Mouse (Mus musculus): Measurements from ENCODE around the gene Usp5. TPM values are rescaled to one million over a fixed set of nuclear protein-coding genes. Genes with fewer than 3 reads are reported as not detected.
"Not testable (repeated sequence)": the region's sequence is repeated elsewhere in the genome, so short reads cannot be mapped to it uniquely, and the experiment has no call there.

Usp5 gene
- polyA plus RNA-seq, 1 experiment from 2014 or later, result 98.3 TPM

- Histone ChIP-seq H3K36me3 (peaks cover 37% of the 10 kb centered on the region), H3K27ac (replicated peaks) (no peak overlapping the region), H3K4me3 (no peak overlapping the region), H3K9ac (no peak overlapping the region), H3K4me2 (no peak overlapping the region), H3K27me3 (replicated peaks) (peaks cover 5% of the 10 kb centered on the region; the same call in 1 of the 2 replicates), H3K4me1 (peaks cover 55% of the 10 kb centered on the region), H3K9me3 (no peaks in the 10 kb centered on the region)
- ATAC-seq (ENCODE audit: extremely low read depth, insufficient number of reproducible peaks, low FRiP score, low TSS enrichment), result no peak
- 66% methylated on average over 7 of the region's 7 CpGs for WGBS
Observed at GRCm38 (mm10) chr6:124836411-124836810, 7.1 kb upstream of the Usp5 start.

DNA sequence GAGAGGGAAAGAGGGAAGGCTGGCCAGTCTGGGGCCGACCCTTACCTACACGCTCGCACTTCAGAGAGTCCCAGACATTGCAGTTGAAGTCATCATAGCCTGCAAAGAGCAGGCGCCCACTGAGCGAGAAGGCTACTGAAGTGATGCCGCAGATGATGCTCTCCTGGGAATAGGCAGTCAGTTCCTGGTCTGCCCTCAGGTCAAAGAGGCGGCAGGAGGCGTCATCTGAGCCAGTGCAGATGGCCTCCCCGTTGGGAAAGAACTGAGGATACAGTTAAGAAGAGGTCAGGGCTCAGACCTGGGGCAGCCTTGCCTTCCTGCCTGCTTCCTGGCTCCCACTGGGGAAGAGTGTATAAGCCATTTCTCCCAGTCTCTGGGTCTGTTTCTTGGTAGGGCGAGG lies 6.2 kb upstream of the Usp5 start:
- no peak overlapping the region for H3K27ac ChIP-seq (replicated peaks)
- H3K9ac ChIP-seq, result no peak overlapping the region; the same call in 1 of the 2 replicates
- H3K4me1 ChIP-seq, result peaks cover 60% of the 10 kb centered on the region
- peaks cover 35% of the 10 kb centered on the region for H3K36me3 ChIP-seq
- no peaks in the 10 kb centered on the region for H3K9me3 ChIP-seq
- peaks cover 5% of the 10 kb centered on the region; the same call in 1 of the 2 replicates for H3K27me3 ChIP-seq (replicated peaks)
- ATAC-seq (ENCODE audit: extremely low read depth, insufficient number of reproducible peaks, low FRiP score, low TSS enrichment), result no peak
- H3K4me3 ChIP-seq, result no peak overlapping the region
- WGBS, result 51% methylated on average over 10 of the region's 10 CpGs
- H3K4me2 ChIP-seq, result no peak overlapping the region

DNA sequence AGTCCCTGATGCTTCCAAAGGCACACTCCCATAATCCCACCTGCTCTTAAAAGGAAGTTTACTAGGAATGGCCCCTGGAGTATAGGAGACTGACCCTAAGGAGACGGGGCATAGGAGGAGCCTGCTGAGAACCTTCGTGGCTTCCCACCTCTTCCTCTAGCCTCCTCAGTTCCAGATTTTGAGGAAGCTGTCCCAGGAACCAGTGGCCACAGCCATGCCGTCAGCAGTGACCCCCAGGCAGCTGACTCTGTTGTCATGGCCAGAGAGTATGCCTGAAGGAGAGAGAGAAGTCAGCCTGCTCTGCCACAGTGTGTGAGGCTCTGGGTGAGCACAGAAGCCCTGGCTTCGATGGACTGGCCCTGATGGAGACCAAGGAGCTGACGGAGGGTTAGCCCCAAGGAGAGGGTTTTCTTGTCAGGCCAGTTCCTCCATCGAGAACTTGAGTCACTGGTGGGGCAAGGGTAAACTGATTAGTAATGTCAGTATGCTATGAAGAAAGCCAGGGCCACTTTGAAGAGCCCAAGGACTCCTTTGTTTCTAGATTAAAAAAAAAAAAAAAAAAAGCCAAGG lies 5.3 kb upstream of the Usp5 start:
- Histone ChIP-seq H3K4me3 (no peak overlapping the region), H3K4me2 (no peak overlapping the region), H3K9ac (no peak overlapping the region), H3K27ac (replicated peaks) (no peak overlapping the region), H3K4me1 (peaks cover 55% of the 10 kb centered on the region), H3K27me3 (replicated peaks) (no peaks in the 10 kb centered on the region; the same call in 1 of the 2 replicates), H3K9me3 (no peaks in the 10 kb centered on the region), H3K36me3 (peaks cover 35% of the 10 kb centered on the region)
- WGBS, result 80% methylated on average over 6 of the region's 6 CpGs
- no peak for ATAC-seq (ENCODE audit: extremely low read depth, insufficient number of reproducible peaks, low FRiP score, low TSS enrichment)

DNA sequence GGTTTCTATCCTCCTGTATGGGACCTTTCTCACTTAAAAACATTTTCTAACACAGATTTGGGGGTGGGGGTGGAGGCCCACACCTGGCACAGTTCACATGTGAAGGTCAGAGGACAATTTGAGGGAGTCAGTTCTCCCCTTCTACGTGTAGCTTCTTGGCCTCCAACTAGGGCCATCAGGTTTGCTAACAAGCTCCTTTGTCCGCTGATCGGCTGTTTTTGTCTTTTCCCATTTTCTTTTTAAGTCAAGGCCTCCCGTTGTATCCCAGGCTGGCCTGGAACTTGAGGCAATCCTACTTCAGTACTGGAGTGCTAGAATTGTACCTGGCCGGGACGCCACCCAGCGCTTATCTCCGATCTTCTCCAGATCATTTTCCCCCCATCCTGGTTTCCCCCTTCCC lies 2.4 kb upstream of the Usp5 start:
- Histone ChIP-seq H3K36me3 (peaks cover 45% of the 10 kb centered on the region), H3K27me3 (replicated peaks) (no peaks in the 10 kb centered on the region), H3K9ac (no peak overlapping the region), H3K4me2 (peak overlapping the region; percentile 97), H3K4me3 (0 out of 2 replicates have a peak overlapping the region, but pooled peaks have one; percentile 75), H3K27ac (replicated peaks) (no peak overlapping the region), H3K9me3 (no peaks in the 10 kb centered on the region), H3K4me1 (peaks cover 46% of the 10 kb centered on the region)
- no peak for ATAC-seq (ENCODE audit: extremely low read depth, insufficient number of reproducible peaks, low FRiP score, low TSS enrichment)
- 94% methylated on average over 8 of the region's 8 CpGs for WGBS

- not testable (repeated sequence) for H3K9me3 ChIP-seq; ATAC-seq (ENCODE audit: extremely low read depth, insufficient number of reproducible peaks, low FRiP score, low TSS enrichment); H3K27ac ChIP-seq (replicated peaks); H3K27me3 ChIP-seq (replicated peaks)
- H3K4me1 ChIP-seq, result peaks cover 43% of the 10 kb centered on the region
- H3K4me3 ChIP-seq, result peak overlapping the region; percentile 75
- 95% methylated on average over 4 of the region's 4 CpGs for WGBS
- H3K9ac ChIP-seq, result peak overlapping the region; percentile 84
- H3K4me2 ChIP-seq, result peak overlapping the region; percentile 97
- peaks cover 48% of the 10 kb centered on the region for H3K36me3 ChIP-seq
Observed at GRCm38 (mm10) chr6:124831199-124831598, 1.9 kb upstream of the Usp5 start.

GRCm38 (mm10) chr6:124829799-124830700 lies 766 bp upstream of the Usp5 start:
- Histone ChIP-seq H3K27ac (replicated peaks) (peak overlapping the region; percentile 91), H3K4me3 (peak overlapping the region; percentile 75), H3K4me1 (peaks cover 31% of the 10 kb centered on the region), H3K9me3 (no peaks in the 10 kb centered on the region), H3K4me2 (peak overlapping the region; percentile 97), H3K9ac (peak overlapping the region; percentile 84), H3K27me3 (replicated peaks) (no peaks in the 10 kb centered on the region), H3K36me3 (peaks cover 59% of the 10 kb centered on the region)
- under 1% methylated on average over 38 of the region's 38 CpGs for WGBS
- peak; percentile 78 for ATAC-seq (ENCODE audit: extremely low read depth, insufficient number of reproducible peaks, low FRiP score, low TSS enrichment)

DNA sequence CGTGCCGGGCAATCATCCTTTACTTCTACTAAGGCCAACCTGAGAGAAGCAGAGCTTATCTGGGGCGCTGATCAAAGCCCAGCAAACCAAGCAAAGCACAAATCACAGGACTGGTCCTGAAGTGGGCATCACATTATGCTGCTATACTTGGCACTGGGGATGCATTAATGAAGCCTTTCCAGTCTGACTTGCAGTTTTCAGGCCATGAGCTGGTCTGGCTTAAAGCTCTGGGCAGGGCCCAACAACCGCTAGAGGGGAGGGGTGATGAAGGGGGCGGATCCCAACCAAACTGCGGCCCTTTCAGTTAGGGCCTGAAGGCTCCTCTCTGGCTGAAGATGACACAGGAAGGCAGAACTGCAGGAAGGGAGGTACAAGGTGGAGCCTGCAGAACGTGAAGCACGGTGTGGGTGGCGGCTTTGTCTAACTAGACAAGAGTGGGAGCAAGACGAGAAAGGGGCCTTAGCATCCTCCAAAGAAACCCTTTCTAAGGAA lies 1.1 kb downstream of the Usp5 start:
- no peaks in the 10 kb centered on the region for H3K9me3 ChIP-seq
- peaks cover 30% of the 10 kb centered on the region for H3K4me1 ChIP-seq
- peak overlapping the region; percentile 75 for H3K4me3 ChIP-seq
- 20% methylated on average over 10 of the region's 10 CpGs for WGBS
- H3K9ac ChIP-seq, result peak overlapping the region; percentile 88
- H3K36me3 ChIP-seq, result peaks cover 62% of the 10 kb centered on the region
- H3K27ac ChIP-seq (replicated peaks), result peak overlapping the region; percentile 71
- no peak for ATAC-seq (ENCODE audit: extremely low read depth, insufficient number of reproducible peaks, low FRiP score, low TSS enrichment)
- peak overlapping the region; percentile 97 for H3K4me2 ChIP-seq
- no peaks in the 10 kb centered on the region for H3K27me3 ChIP-seq (replicated peaks)

DNA sequence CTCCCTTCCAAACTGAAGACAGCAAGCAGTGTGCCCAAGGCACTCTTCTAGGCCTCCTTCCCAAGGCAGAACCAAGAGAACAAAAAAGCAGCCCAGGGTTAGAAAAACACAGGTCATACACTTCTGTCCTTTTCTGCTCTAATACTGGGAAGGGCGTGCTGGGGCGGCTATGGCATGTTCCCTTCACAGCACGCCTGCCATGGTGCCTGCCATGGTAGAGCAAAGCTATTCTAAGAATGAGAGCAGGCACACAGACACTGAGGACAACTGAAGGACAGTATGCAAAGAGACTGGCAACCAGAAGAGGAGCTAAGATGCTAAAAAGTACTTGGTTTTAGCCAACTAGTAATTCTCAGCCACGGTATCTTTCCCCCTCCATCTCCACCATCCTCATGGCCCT lies 7.2 kb downstream of the Usp5 start:
- WGBS, result 77% methylated on average over 4 of the region's 4 CpGs
- Histone ChIP-seq H3K4me3 (no peak overlapping the region), H3K9ac (0 out of 2 replicates have a peak overlapping the region, but pooled peaks have one; percentile 24), H3K27ac (replicated peaks) (no peak overlapping the region), H3K4me1 (no peaks in the 10 kb centered on the region), H3K4me2 (no peak overlapping the region), H3K27me3 (replicated peaks) (no peaks in the 10 kb centered on the region), H3K9me3 (no peaks in the 10 kb centered on the region), H3K36me3 (peaks cover 98% of the 10 kb centered on the region)
- no peak for ATAC-seq (ENCODE audit: extremely low read depth, insufficient number of reproducible peaks, low FRiP score, low TSS enrichment)

- no peak overlapping the region for H3K9ac ChIP-seq
- no peak overlapping the region for H3K27ac ChIP-seq (replicated peaks)
- ATAC-seq (ENCODE audit: extremely low read depth, insufficient number of reproducible peaks, low FRiP score, low TSS enrichment), result no peak
- H3K4me2 ChIP-seq, result no peak overlapping the region
- WGBS, result 87% methylated on average over 5 of the region's 5 CpGs
- H3K27me3 ChIP-seq (replicated peaks), result no peaks in the 10 kb centered on the region
- no peaks in the 10 kb centered on the region for H3K9me3 ChIP-seq
- H3K4me3 ChIP-seq, result no peak overlapping the region
- peaks cover 100% of the 10 kb centered on the region for H3K36me3 ChIP-seq
- H3K4me1 ChIP-seq, result no peaks in the 10 kb centered on the region
Observed at GRCm38 (mm10) chr6:124820891-124821290, 8.4 kb downstream of the Usp5 start.

GRCm38 (mm10) chr6:124817971-124818370 lies 11.3 kb downstream of the Usp5 start:
- Histone ChIP-seq H3K4me2 (no peak overlapping the region), H3K9ac (no peak overlapping the region), H3K4me3 (no peak overlapping the region), H3K27me3 (replicated peaks) (no peaks in the 10 kb centered on the region), H3K36me3 (peaks cover 81% of the 10 kb centered on the region), H3K4me1 (peaks cover 14% of the 10 kb centered on the region), H3K9me3 (no peaks in the 10 kb centered on the region), H3K27ac (replicated peaks) (no peak overlapping the region)
- WGBS, result 83% methylated on average over 8 of the region's 8 CpGs
- no peak for ATAC-seq (ENCODE audit: extremely low read depth, insufficient number of reproducible peaks, low FRiP score, low TSS enrichment)

DNA sequence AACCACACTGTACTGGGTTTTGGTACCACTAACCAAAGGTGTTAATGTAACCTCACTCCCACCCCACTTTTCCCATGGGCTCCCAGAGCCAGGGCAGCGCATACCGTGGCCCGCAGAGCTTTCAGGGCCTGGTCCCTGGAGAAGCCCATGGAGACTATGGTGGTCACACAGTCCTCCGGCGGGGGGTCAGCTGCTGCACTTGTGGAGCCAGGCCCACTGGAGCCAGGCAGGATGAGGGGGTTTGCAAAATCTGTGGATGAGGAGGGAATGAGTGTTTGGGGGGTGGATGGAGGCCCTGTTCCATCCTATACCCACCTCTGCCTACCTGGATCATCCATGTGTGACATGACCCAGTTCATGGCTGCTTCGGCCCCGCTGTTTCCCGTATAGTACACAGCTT lies 11.7 kb downstream of the Usp5 start:
- no peak for ATAC-seq (ENCODE audit: extremely low read depth, insufficient number of reproducible peaks, low FRiP score, low TSS enrichment)
- H3K36me3 ChIP-seq, result peaks cover 79% of the 10 kb centered on the region
- WGBS, result 90% methylated on average over 8 of the region's 8 CpGs
- H3K4me3 ChIP-seq, result no peak overlapping the region
- no peak overlapping the region for H3K4me2 ChIP-seq
- H3K9ac ChIP-seq, result no peak overlapping the region
- peaks cover 18% of the 10 kb centered on the region for H3K4me1 ChIP-seq
- no peak overlapping the region for H3K27ac ChIP-seq (replicated peaks)
- no peaks in the 10 kb centered on the region for H3K9me3 ChIP-seq
- H3K27me3 ChIP-seq (replicated peaks), result no peaks in the 10 kb centered on the region
